Mouse (Mus musculus) liver, adult 2 months (tissue): ENCODE data around the gene Gm9922.

Experiments
- CTCF ChIP-seq: fragments of 200-500 bp; IDR thresholded peaks from 2 replicates; pipeline ENCODE4 v1.5.1; 2011; ENCODE audit warnings: low read depth, low read length, control low read depth
- POLR2A ChIP-seq: fragments of 200-500 bp; IDR thresholded peaks from 2 replicates; pipeline ENCODE4 v1.6.1; 2011; ENCODE audit warnings: low read length, control low read depth; ENCODE audit not compliant: insufficient read depth; ENCODE audit errors: extremely low read depth

DNA sequence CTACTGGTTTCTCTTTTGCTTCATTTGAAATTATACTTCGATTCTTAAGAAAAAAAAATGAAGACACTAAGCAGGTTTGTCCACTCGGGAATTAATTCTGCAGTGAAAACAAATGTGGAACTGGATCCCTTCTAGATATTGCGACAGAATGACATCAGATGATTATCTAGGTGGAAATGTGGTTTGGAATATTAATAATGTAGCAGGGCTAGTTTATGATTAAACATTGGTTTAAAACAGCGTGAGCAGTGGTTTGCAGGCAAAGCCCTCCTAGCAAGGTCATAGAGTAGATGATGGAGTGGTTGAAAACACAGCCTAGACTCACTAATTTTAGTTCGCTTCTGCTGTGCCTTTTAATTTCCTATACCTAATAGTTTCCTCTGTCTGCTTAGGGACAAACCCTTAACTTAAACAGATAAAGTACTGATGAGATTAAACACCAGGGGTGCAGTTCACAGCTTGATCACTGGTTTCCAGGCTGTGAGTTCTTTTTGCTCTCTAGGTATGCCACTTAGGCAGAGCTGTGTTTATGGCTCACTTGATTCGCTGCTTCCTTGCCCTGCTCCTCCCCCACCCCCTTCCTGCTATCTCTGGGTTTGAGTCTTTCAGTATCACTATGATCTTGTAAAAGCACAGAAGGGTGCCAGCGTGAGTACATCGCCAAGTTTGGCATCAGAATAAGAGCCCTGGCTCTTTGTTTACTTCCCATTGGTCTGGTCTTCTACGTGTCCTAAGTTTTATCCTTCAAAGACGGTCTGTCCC, 4.1 kb upstream of the Gm9922 start:
- no peak for TF ChIP-seq POLR2A
- TF ChIP-seq CTCF: no peak
